Mouse (Mus musculus): Measurements from ENCODE around the gene Galnt12. TPM values are rescaled to one million over a fixed set of nuclear protein-coding genes. Genes with fewer than 3 reads are reported as not detected.

Galnt12 gene
- polyA plus RNA-seq, 1 experiment from 2014 or later, result 3.2 TPM

- no peaks in the 10 kb centered on the region for H3K9me3 ChIP-seq
- 39% methylated on average over 7 of the region's 7 CpGs for WGBS
- H3K9ac ChIP-seq, result no peak overlapping the region
- H3K36me3 ChIP-seq, result no peaks in the 10 kb centered on the region
- no peak overlapping the region for H3K4me3 ChIP-seq
- ATAC-seq (ENCODE audit: insufficient number of reproducible peaks, insufficient read depth, low FRiP score, low TSS enrichment, low read depth), result no peak
- no peak overlapping the region for H3K4me2 ChIP-seq
- peaks cover 36% of the 10 kb centered on the region for H3K4me1 ChIP-seq
- peaks cover 6% of the 10 kb centered on the region; the same call in 1 of the 2 replicates for H3K27me3 ChIP-seq
- no peak overlapping the region for H3K27ac ChIP-seq
Observed at GRCm38 (mm10) chr4:47138411-47138810, 46.7 kb downstream of the Galnt12 start.

DNA sequence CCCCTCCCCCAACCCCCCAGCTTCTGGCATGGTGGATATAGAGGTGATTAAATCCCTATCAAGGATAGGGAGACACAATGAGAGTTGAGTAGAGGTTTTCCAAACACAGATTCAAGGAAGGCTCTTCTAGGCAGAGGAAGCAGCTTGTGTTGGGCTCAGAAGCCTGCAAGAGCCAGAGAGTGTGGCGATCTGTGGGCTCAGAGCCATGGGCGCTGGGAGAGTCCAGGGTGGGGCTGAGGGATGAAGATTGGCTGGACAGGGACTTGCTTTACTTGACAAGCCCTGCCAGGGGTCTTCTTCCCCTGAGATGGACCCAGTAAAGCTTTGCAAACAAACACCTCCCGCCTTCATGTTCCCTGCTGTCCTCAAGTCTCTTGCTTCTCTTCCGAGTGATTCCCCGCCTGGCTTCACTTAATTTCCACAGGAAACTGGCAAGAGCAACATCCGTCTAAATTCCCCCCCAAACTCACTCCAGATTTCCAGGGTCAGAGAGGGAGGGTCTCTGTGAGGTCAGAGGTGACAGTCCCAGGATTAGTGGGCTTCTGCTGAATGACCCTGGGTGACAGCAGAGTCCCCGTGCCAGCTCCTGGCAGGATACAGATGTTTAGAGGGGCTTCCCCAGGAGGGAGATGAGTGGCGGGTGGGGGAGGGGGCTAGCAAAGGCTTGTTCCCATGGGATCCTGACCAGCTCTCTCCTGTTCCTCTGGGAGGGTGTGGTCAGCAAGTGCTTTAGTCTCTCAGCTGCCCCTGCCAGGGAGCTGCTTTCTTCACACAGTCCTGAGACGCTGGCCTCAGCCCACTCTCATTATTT is 47.5 kb downstream of the Galnt12 start:
- no peak for ATAC-seq (ENCODE audit: insufficient number of reproducible peaks, insufficient read depth, low FRiP score, low TSS enrichment, low read depth)
- peaks cover 36% of the 10 kb centered on the region for H3K4me1 ChIP-seq
- peaks cover 6% of the 10 kb centered on the region; the same call in 1 of the 2 replicates for H3K27me3 ChIP-seq
- WGBS, result 22% methylated on average over 9 of the region's 9 CpGs
- H3K4me2 ChIP-seq, result peak overlapping the region; percentile 22; the same call in 1 of the 2 replicates
- H3K27ac ChIP-seq, result no peak overlapping the region
- no peaks in the 10 kb centered on the region for H3K36me3 ChIP-seq
- H3K9ac ChIP-seq, result 0 out of 2 replicates have a peak overlapping the region, but pooled peaks have one; percentile 27
- H3K9me3 ChIP-seq, result no peaks in the 10 kb centered on the region
- H3K4me3 ChIP-seq, result no peak overlapping the region

GRCm38 (mm10) chr4:47140301-47140700 is 48.6 kb downstream of the Galnt12 start:
- WGBS, result 81% methylated on average over 3 of the region's 3 CpGs
- H3K36me3 ChIP-seq, result no peaks in the 10 kb centered on the region
- peaks cover 6% of the 10 kb centered on the region; the same call in 1 of the 2 replicates for H3K27me3 ChIP-seq
- H3K4me1 ChIP-seq, result peaks cover 36% of the 10 kb centered on the region
- H3K9me3 ChIP-seq, result no peaks in the 10 kb centered on the region
- H3K4me3 ChIP-seq, result no peak overlapping the region
- no peak overlapping the region for H3K27ac ChIP-seq
- H3K9ac ChIP-seq, result no peak overlapping the region
- no peak overlapping the region for H3K4me2 ChIP-seq
- no peak for ATAC-seq (ENCODE audit: insufficient number of reproducible peaks, insufficient read depth, low FRiP score, low TSS enrichment, low read depth)

DNA sequence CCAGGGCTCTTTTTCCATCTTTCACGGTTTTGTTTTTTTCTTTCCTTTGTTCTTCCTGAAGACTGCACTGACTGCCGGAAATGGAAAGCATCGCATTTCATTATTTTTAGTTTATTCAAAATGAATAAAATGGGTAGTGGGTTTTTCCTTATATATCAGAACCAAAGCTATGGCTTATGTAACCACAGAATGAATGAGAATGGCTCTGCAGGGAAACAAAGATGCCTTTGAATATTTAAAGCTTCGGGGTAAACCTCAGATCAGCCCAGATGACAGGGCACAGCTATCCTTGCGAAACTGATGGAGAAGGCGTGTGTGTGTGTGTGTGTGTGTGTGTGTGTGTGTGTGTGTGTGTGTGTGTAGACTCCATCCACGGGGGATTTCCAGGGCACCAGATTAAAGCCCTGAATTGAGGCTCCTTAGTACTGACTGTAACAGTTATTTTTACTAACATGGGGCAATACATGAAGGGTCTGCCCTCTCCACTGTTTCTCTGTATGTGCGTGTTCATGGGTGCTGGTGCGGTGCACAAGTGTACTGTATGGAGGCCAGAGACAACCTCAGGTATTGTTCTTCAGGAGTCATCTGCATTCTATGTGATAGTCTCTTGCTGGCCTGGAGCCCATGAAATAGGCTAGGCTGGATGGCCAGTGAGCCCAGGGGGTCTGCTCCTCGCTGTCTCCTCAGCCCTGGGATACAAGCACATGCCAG is 49.9 kb downstream of the Galnt12 start:
- ATAC-seq (ENCODE audit: insufficient number of reproducible peaks, insufficient read depth, low FRiP score, low TSS enrichment, low read depth), result no peak
- peaks cover 6% of the 10 kb centered on the region; the same call in 1 of the 2 replicates for H3K27me3 ChIP-seq

GRCm38 (mm10) chr4:47143849-47144248 is 52.1 kb downstream of the Galnt12 start:
- Histone ChIP-seq H3K9me3 (no peaks in the 10 kb centered on the region), H3K36me3 (no peaks in the 10 kb centered on the region), H3K4me3 (no peak overlapping the region), H3K27me3 (peaks cover 6% of the 10 kb centered on the region; the same call in 1 of the 2 replicates), H3K27ac (no peak overlapping the region), H3K4me2 (no peak overlapping the region), H3K4me1 (peaks cover 29% of the 10 kb centered on the region), H3K9ac (no peak overlapping the region)
- WGBS, result 76% methylated on average over 6 of the region's 6 CpGs
- ATAC-seq (ENCODE audit: insufficient number of reproducible peaks, insufficient read depth, low FRiP score, low TSS enrichment, low read depth), result no peak

More for the DNA sequence above, 49.9 kb downstream of the Galnt12 start:
- H3K36me3 ChIP-seq, result no peaks in the 10 kb centered on the region
- no peak overlapping the region for H3K4me2 ChIP-seq
- no peak overlapping the region for H3K4me3 ChIP-seq
- WGBS, result 46% methylated on average over 10 of the region's 10 CpGs
- H3K9me3 ChIP-seq, result no peaks in the 10 kb centered on the region
- H3K4me1 ChIP-seq, result peaks cover 36% of the 10 kb centered on the region
- peak overlapping the region; percentile 60 for H3K27ac ChIP-seq
- no peak overlapping the region for H3K9ac ChIP-seq

DNA sequence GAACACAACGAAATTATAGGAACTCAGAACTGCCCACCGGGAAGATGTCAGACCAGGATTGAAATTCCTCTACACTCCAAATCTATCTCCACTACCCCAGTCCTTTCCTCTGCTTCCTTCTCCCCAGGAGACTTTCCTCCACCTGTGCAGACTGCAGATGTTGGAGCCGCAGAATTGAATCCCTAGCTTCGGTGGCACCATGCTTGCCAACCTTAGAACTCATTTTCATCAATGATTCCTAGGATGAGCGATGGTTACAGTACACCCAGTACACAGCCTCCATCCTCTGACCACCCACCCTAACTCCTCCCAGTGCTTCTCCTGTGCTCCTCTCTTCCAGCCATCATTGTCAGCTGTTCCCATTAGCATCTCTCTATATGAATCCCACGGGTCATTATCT is 53.6 kb downstream of the Galnt12 start:
- WGBS, result 90% methylated on average over 6 of the region's 6 CpGs
- H3K9me3 ChIP-seq, result no peaks in the 10 kb centered on the region
- H3K9ac ChIP-seq, result no peak overlapping the region
- H3K4me1 ChIP-seq, result peaks cover 18% of the 10 kb centered on the region
- H3K27ac ChIP-seq, result no peak overlapping the region
- peaks cover 6% of the 10 kb centered on the region; the same call in 1 of the 2 replicates for H3K27me3 ChIP-seq
- H3K36me3 ChIP-seq, result no peaks in the 10 kb centered on the region
- H3K4me3 ChIP-seq, result no peak overlapping the region
- H3K4me2 ChIP-seq, result no peak overlapping the region
- no peak for ATAC-seq (ENCODE audit: insufficient number of reproducible peaks, insufficient read depth, low FRiP score, low TSS enrichment, low read depth)

- no peak overlapping the region for H3K4me2 ChIP-seq
- WGBS, result 83% methylated on average over 4 of the region's 4 CpGs
- no peak overlapping the region for H3K27ac ChIP-seq
- H3K9ac ChIP-seq, result no peak overlapping the region
- no peaks in the 10 kb centered on the region for H3K9me3 ChIP-seq
- H3K4me3 ChIP-seq, result no peak overlapping the region
- peaks cover 13% of the 10 kb centered on the region for H3K4me1 ChIP-seq
- H3K36me3 ChIP-seq, result no peaks in the 10 kb centered on the region
- no peaks in the 10 kb centered on the region for H3K27me3 ChIP-seq
- ATAC-seq (ENCODE audit: insufficient number of reproducible peaks, insufficient read depth, low FRiP score, low TSS enrichment, low read depth), result no peak
Observed at GRCm38 (mm10) chr4:47146561-47146960, 54.9 kb downstream of the Galnt12 start.

GRCm38 (mm10) chr4:47149963-47150362 is 58.3 kb downstream of the Galnt12 start:
- peaks cover 5% of the 10 kb centered on the region; the same call in 1 of the 2 replicates for H3K4me1 ChIP-seq
- H3K27ac ChIP-seq, result no peak overlapping the region
- no peaks in the 10 kb centered on the region for H3K27me3 ChIP-seq
- ATAC-seq (ENCODE audit: insufficient number of reproducible peaks, insufficient read depth, low FRiP score, low TSS enrichment, low read depth), result no peak
- no peak overlapping the region for H3K4me3 ChIP-seq
- H3K4me2 ChIP-seq, result no peak overlapping the region
- no peak overlapping the region for H3K9ac ChIP-seq
- no peaks in the 10 kb centered on the region for H3K36me3 ChIP-seq
- no peaks in the 10 kb centered on the region for H3K9me3 ChIP-seq
- 18% methylated on average over 3 of the region's 3 CpGs for WGBS

DNA sequence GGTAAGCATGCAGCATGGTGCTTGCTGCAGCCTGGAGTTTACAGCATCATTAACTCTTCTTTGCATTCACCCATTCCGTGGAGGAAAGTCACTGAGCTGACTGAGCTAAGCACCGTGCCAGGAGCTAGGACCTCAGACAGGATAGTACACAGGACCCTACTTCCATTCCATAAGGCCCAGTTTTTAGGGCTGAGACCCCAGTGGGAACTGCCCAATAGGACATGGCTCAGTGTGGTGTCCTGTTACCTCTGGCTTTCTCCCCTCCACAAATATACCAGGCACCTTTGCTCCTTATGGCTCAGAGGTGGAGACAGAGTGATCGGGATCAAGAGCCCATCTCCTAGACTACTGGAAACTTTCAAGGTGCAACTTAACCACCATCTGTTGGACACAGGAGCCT is 59.1 kb downstream of the Galnt12 start:
- Histone ChIP-seq H3K4me2 (no peak overlapping the region), H3K9me3 (no peaks in the 10 kb centered on the region), H3K4me3 (no peak overlapping the region), H3K4me1 (peaks cover 5% of the 10 kb centered on the region; the same call in 1 of the 2 replicates), H3K9ac (no peak overlapping the region), H3K27ac (no peak overlapping the region), H3K27me3 (no peaks in the 10 kb centered on the region), H3K36me3 (no peaks in the 10 kb centered on the region)
- 95% methylated on average over 3 of the region's 3 CpGs for WGBS
- ATAC-seq (ENCODE audit: insufficient number of reproducible peaks, insufficient read depth, low FRiP score, low TSS enrichment, low read depth), result no peak

DNA sequence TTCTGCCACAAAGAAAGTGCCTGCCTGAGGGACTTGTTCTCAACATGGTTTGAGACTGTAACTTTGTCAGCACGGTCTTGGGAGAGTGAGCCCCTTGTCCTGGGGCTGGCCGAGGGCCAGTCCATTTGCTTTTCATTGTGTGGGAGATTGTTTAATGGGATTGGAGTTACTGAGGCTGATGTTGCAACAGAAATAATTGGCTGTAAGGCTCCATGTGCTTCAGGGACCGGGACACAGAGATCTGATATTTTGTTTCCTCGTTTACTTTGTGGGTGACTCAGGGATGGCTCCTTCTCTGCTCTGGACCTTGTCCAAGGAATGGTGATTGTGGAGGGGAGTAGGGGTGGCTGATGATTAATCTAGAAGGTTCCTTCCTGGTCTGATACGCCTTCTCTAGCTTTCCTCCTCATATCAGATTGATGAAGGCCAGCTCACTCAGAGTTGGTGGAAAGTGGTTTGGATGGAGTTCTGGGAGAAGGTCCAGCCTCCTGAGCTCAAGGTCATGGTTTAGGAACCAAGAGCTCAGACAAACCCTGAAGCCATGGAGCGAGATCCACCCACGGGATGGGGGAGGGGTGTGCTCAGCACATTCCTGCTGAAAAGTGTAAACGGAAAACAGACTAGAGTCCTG is 60.0 kb downstream of the Galnt12 start:
- no peak overlapping the region for H3K4me2 ChIP-seq
- no peaks in the 10 kb centered on the region for H3K27me3 ChIP-seq
- no peak overlapping the region for H3K27ac ChIP-seq
- ATAC-seq (ENCODE audit: insufficient number of reproducible peaks, insufficient read depth, low FRiP score, low TSS enrichment, low read depth), result no peak
- H3K4me3 ChIP-seq, result no peak overlapping the region
- no peaks in the 10 kb centered on the region for H3K9me3 ChIP-seq
- no peaks in the 10 kb centered on the region for H3K36me3 ChIP-seq
- peaks cover 5% of the 10 kb centered on the region; the same call in 1 of the 2 replicates for H3K4me1 ChIP-seq
- H3K9ac ChIP-seq, result no peak overlapping the region
- WGBS, result 59% methylated on average over 8 of the region's 8 CpGs

DNA sequence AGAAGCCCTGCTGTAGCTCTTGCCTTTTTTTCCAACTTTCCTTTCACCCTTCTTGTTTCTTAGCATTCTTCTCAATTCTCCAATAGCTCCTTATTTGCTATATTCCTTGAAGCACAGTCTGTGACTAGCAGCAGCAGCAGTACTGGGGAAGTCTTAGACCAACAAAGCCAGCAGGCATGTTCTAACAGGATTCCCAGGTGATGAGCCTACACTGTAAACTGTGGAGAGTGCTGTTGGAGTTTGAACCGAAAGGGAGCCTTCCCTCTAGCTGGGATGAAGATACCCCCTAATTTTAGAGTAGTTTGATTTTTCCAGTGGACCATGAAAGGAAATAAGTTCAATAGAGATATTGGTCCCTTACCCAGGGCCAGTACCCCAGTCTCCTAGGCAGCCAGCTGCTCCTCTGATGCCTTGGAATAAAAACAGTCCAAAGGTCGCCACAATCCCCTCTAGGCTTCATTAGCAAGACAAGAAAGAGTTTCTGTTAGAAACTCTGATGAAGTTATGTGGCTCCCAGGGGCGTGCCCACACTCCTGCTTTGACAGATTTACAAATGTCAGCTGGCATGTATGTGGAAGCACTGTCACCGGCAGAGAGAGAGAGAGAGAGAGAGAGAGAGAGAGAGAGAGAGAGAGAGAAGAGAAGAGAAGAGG is 69.5 kb downstream of the Galnt12 start:
- H3K36me3 ChIP-seq, result no peaks in the 10 kb centered on the region
- no peaks in the 10 kb centered on the region for H3K27me3 ChIP-seq
- no peak overlapping the region for H3K4me3 ChIP-seq
- H3K9ac ChIP-seq, result no peak overlapping the region
- H3K4me2 ChIP-seq, result peak overlapping the region; percentile 2; the same call in 1 of the 2 replicates
- H3K4me1 ChIP-seq, result peaks cover 8% of the 10 kb centered on the region; the same call in 1 of the 2 replicates
- H3K27ac ChIP-seq, result no peak overlapping the region
- no peak for ATAC-seq (ENCODE audit: insufficient number of reproducible peaks, insufficient read depth, low FRiP score, low TSS enrichment, low read depth)
- WGBS, result 6% methylated on average over 4 of the region's 4 CpGs
- no peaks in the 10 kb centered on the region for H3K9me3 ChIP-seq
